Mouse (Mus musculus): ENCODE measurements around the gene Ankdd1b.

- TF ChIP-seq CTCF (conservative IDR thresholded peaks at IDR 0.05; ENCODE audit: low read length): no peak
- TF ChIP-seq POU5F1 (IDR thresholded peaks at IDR 0.05; ENCODE audit: borderline replicate concordance, low read length): no peak
- TF ChIP-seq NANOG (IDR thresholded peaks at IDR 0.05; ENCODE audit: borderline replicate concordance, low read length): no peak
Observed at GRCm38 (mm10) chr13:96462644-96463043, 8.4 kb downstream of the Ankdd1b start.
